Mouse (Mus musculus): ENCODE measurements around the gene Tspan15. TPM values are rescaled to one million over a fixed set of nuclear protein-coding genes. Genes with fewer than 3 reads are reported as not detected.

Gene Tspan15
- polyA plus RNA-seq, 1 experiment from 2014 or later, result 11.7 TPM

DNA sequence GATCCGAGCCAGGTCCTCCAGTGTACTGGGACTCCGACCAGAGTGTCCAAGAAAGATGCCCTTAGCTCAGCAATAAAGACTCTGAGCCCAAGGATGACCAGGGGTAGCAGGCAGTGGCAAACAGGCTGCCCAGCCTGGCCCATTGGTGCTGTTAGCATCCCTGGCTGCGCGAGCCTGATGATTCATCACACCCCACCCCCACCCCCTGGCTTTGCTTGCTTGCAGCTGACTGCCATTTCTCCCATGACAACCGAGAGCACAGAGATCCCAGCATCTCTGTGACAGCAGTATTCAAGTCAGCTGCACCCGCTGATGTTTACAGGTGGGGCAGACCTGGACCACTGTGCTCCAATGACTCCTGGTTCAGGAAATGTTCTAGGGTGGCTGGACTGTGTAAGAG lies 28.5 kb downstream of the Tspan15 start:
- Histone ChIP-seq H3K36me3 (no peaks in the 10 kb centered on the region), H3K4me2 (replicated peaks) (no peak overlapping the region), H3K9ac (replicated peaks) (no peak overlapping the region), H3K4me3 (no peak overlapping the region), H3K27ac (replicated peaks) (no peak overlapping the region), H3K4me1 (no peaks in the 10 kb centered on the region), H3K9me3 (no peaks in the 10 kb centered on the region), H3K27me3 (peaks cover 3% of the 10 kb centered on the region; the same call in 1 of the 2 replicates)
- ATAC-seq (ENCODE audit: low FRiP score, low read depth), result no peak
- WGBS, result 82% methylated on average over 6 of the region's 6 CpGs

DNA sequence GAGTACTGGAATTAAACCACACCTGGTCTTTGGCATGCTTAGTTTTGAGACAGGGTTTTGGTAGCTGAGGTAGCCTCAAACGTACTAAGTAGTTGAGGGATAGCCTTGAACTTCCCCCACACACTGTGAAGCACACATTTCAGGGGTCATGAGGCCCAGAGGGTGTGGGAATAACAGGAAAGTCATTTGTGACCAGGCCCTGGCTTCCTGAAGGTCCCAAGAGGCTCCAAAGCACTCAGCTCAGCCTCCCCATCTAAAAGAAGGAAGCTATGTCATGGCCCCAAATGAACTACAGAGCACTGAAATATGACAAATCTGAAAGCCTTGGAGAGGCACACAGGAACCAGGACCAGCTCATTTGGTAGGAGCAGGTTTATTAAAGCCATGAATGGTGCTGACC lies 32.2 kb downstream of the Tspan15 start:
- H3K36me3 ChIP-seq, result no peaks in the 10 kb centered on the region
- H3K27me3 ChIP-seq, result no peaks in the 10 kb centered on the region
- 67% methylated on average over 1 of the region's 1 CpGs for WGBS
- H3K4me3 ChIP-seq, result no peak overlapping the region
- no peak overlapping the region for H3K9ac ChIP-seq (replicated peaks)
- no peak overlapping the region for H3K4me2 ChIP-seq (replicated peaks)
- H3K4me1 ChIP-seq, result peaks cover 4% of the 10 kb centered on the region
- H3K27ac ChIP-seq (replicated peaks), result no peak overlapping the region
- H3K9me3 ChIP-seq, result no peaks in the 10 kb centered on the region
- ATAC-seq (ENCODE audit: low FRiP score, low read depth), result no peak

DNA sequence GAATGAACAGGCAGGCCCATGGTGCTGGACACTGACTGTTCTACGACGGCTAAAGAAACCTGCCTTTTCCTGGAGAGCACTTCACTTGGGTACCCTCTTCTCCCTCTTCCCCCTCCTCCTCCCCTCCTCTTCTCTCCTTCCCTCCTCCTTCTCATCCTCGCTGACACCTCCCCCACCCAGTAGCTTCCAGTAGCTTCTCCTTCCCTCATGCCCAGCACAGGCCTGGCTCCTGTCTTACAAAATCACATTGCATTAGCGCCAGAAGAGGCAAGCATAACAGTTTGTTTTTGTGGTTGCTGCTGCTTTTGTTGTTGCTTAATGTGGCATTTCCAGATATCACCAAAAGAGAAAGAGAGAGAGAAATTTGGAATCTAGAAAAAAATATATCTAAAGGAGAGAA lies 33.6 kb downstream of the Tspan15 start:
- no peak overlapping the region for H3K27ac ChIP-seq (replicated peaks)
- no peak overlapping the region for H3K9ac ChIP-seq (replicated peaks)
- no peaks in the 10 kb centered on the region for H3K27me3 ChIP-seq
- ATAC-seq (ENCODE audit: low FRiP score, low read depth), result no peak
- H3K36me3 ChIP-seq, result no peaks in the 10 kb centered on the region
- no peak overlapping the region for H3K4me3 ChIP-seq
- H3K9me3 ChIP-seq, result no peaks in the 10 kb centered on the region
- H3K4me1 ChIP-seq, result peaks cover 4% of the 10 kb centered on the region
- no peak overlapping the region for H3K4me2 ChIP-seq (replicated peaks)
- 77% methylated on average over 4 of the region's 4 CpGs for WGBS

- no peak overlapping the region; the same call in 1 of the 2 replicates for H3K9ac ChIP-seq (replicated peaks)
- H3K27ac ChIP-seq (replicated peaks), result no peak overlapping the region
Observed at GRCm38 (mm10) chr10:62195376-62195775, 35.7 kb downstream of the Tspan15 start.

GRCm38 (mm10) chr10:62194946-62195345 lies 36.1 kb downstream of the Tspan15 start:
- ATAC-seq (ENCODE audit: low FRiP score, low read depth), result no peak
- no peaks in the 10 kb centered on the region for H3K27me3 ChIP-seq
- 81% methylated on average over 6 of the region's 6 CpGs for WGBS
- no peaks in the 10 kb centered on the region for H3K9me3 ChIP-seq
- H3K27ac ChIP-seq (replicated peaks), result no peak overlapping the region
- H3K4me2 ChIP-seq (replicated peaks), result no peak overlapping the region
- H3K4me3 ChIP-seq, result no peak overlapping the region
- H3K9ac ChIP-seq (replicated peaks), result no peak overlapping the region; the same call in 1 of the 2 replicates
- peaks cover 4% of the 10 kb centered on the region for H3K4me1 ChIP-seq
- no peaks in the 10 kb centered on the region for H3K36me3 ChIP-seq

More at GRCm38 (mm10) chr10:62195376-62195775, 35.7 kb downstream of the Tspan15 start:
- ATAC-seq (ENCODE audit: low FRiP score, low read depth), result no peak
- no peak overlapping the region for H3K4me2 ChIP-seq (replicated peaks)
- 68% methylated on average over 7 of the region's 7 CpGs for WGBS
- no peaks in the 10 kb centered on the region for H3K36me3 ChIP-seq
- H3K4me3 ChIP-seq, result no peak overlapping the region
- H3K9me3 ChIP-seq, result no peaks in the 10 kb centered on the region
- H3K27me3 ChIP-seq, result no peaks in the 10 kb centered on the region
- H3K4me1 ChIP-seq, result peaks cover 4% of the 10 kb centered on the region

GRCm38 (mm10) chr10:62194461-62194860 lies 36.6 kb downstream of the Tspan15 start:
- no peak overlapping the region for H3K4me2 ChIP-seq (replicated peaks)
- no peak overlapping the region for H3K9ac ChIP-seq (replicated peaks)
- H3K9me3 ChIP-seq, result no peaks in the 10 kb centered on the region
- no peak overlapping the region for H3K4me3 ChIP-seq
- WGBS, result 85% methylated on average over 5 of the region's 5 CpGs
- 0 out of 2 replicates have a peak, but pooled peaks have one; percentile 4 for ATAC-seq (ENCODE audit: low FRiP score, low read depth)
- no peaks in the 10 kb centered on the region for H3K27me3 ChIP-seq
- peaks cover 4% of the 10 kb centered on the region for H3K4me1 ChIP-seq
- no peaks in the 10 kb centered on the region for H3K36me3 ChIP-seq
- H3K27ac ChIP-seq (replicated peaks), result no peak overlapping the region

DNA sequence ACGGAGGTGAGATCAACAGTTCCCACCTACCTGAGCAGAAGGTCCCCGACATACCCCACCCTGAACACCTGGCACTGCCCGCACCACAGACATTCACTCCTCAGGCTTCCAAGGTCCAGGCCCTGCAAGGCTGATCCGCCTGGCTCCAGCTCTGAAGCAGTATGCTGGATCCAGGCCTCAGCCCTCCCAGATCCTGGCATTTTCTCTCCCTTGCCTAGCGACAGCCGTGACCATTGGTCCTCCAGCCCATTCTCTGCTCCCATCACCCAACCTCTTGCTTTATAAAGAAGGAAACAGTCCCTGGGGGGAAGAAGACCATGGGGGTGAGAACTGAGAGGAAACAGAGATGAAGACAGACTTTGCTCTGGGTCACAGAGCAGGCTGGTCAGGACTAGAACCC lies 37.0 kb downstream of the Tspan15 start:
- Histone ChIP-seq H3K9me3 (no peaks in the 10 kb centered on the region), H3K27ac (replicated peaks) (no peak overlapping the region), H3K4me3 (no peak overlapping the region), H3K4me1 (peaks cover 4% of the 10 kb centered on the region), H3K9ac (replicated peaks) (no peak overlapping the region), H3K36me3 (no peaks in the 10 kb centered on the region), H3K27me3 (no peaks in the 10 kb centered on the region), H3K4me2 (replicated peaks) (no peak overlapping the region)
- WGBS, result 85% methylated on average over 6 of the region's 6 CpGs
- no peak for ATAC-seq (ENCODE audit: low FRiP score, low read depth)

DNA sequence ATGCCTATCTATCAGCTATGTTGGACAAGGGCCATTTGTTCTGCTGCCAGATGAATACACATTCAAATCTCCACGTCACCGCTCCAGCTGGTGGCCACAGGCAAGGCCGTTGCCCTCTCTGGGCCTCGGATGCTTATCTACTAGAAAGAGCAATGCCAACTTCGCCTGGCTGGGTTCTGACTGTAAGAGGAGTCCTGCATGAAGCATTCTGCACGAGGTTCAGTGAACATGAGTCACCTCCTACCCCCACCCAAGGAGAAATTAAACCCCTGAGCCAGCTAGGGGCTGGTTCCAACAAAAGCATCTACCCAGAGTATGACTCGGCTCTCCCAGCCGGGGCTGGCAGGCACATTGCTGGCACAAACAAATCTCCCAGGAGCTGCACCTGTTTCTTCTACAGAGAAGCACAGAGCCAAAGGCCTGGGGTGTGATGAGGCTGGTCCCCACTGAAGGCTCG lies 38.3 kb downstream of the Tspan15 start:
- Histone ChIP-seq H3K9me3 (no peaks in the 10 kb centered on the region), H3K4me2 (replicated peaks) (no peak overlapping the region), H3K9ac (replicated peaks) (no peak overlapping the region), H3K4me1 (peaks cover 4% of the 10 kb centered on the region), H3K27ac (replicated peaks) (no peak overlapping the region), H3K36me3 (no peaks in the 10 kb centered on the region), H3K27me3 (no peaks in the 10 kb centered on the region; the same call in 1 of the 2 replicates), H3K4me3 (no peak overlapping the region)
- WGBS, result 80% methylated on average over 9 of the region's 9 CpGs
- ATAC-seq (ENCODE audit: low FRiP score, low read depth), result no peak

- peaks cover 4% of the 10 kb centered on the region for H3K4me1 ChIP-seq
- H3K9ac ChIP-seq (replicated peaks), result no peak overlapping the region
- H3K27me3 ChIP-seq, result peaks cover 7% of the 10 kb centered on the region
- no peak for ATAC-seq (ENCODE audit: low FRiP score, low read depth)
- H3K9me3 ChIP-seq, result no peaks in the 10 kb centered on the region
- no peaks in the 10 kb centered on the region for H3K36me3 ChIP-seq
- H3K4me2 ChIP-seq (replicated peaks), result no peak overlapping the region
- 91% methylated on average over 7 of the region's 7 CpGs for WGBS
- H3K27ac ChIP-seq (replicated peaks), result no peak overlapping the region
- H3K4me3 ChIP-seq, result no peak overlapping the region
Observed at GRCm38 (mm10) chr10:62190821-62191220, 40.2 kb downstream of the Tspan15 start.

DNA sequence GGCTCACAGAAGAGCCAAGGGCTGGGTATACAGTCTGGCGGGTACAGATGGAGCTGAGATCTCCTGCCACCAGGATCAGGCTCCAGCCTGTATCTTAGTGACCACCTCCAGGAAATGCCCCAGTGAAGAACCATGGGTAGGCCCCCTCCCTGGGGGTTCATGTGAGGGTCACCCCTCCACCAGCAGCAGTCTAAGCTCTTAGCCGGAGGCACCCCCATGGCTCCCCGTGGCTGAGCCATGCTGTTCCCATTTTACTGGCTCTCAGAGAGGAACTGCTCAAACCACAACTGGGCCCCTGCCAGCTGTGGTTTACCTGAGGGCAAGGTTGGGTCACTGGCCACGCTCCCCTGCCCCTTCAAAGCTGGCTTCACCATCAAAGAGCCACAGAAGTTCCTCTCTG lies 41.1 kb downstream of the Tspan15 start:
- Histone ChIP-seq H3K4me3 (no peak overlapping the region), H3K4me1 (peaks cover 4% of the 10 kb centered on the region; the same call in 1 of the 2 replicates), H3K4me2 (replicated peaks) (no peak overlapping the region), H3K36me3 (no peaks in the 10 kb centered on the region), H3K9ac (replicated peaks) (no peak overlapping the region), H3K27ac (replicated peaks) (no peak overlapping the region), H3K9me3 (no peaks in the 10 kb centered on the region), H3K27me3 (peaks cover 7% of the 10 kb centered on the region)
- 81% methylated on average over 4 of the region's 4 CpGs for WGBS
- no peak for ATAC-seq (ENCODE audit: low FRiP score, low read depth)

GRCm38 (mm10) chr10:62189303-62189702 lies 41.7 kb downstream of the Tspan15 start:
- H3K9ac ChIP-seq (replicated peaks), result no peak overlapping the region
- no peak overlapping the region for H3K4me2 ChIP-seq (replicated peaks)
- peaks cover 7% of the 10 kb centered on the region for H3K27me3 ChIP-seq
- peaks cover 3% of the 10 kb centered on the region; the same call in 1 of the 2 replicates for H3K4me1 ChIP-seq
- no peak overlapping the region for H3K4me3 ChIP-seq
- ATAC-seq (ENCODE audit: low FRiP score, low read depth), result no peak
- WGBS, result 79% methylated on average over 3 of the region's 3 CpGs
- no peaks in the 10 kb centered on the region for H3K9me3 ChIP-seq
- no peak overlapping the region for H3K27ac ChIP-seq (replicated peaks)
- H3K36me3 ChIP-seq, result no peaks in the 10 kb centered on the region

- Histone ChIP-seq H3K9me3 (no peaks in the 10 kb centered on the region), H3K36me3 (no peaks in the 10 kb centered on the region), H3K9ac (replicated peaks) (no peak overlapping the region), H3K27me3 (peaks cover 27% of the 10 kb centered on the region), H3K4me1 (no peaks in the 10 kb centered on the region), H3K4me3 (no peak overlapping the region), H3K4me2 (replicated peaks) (no peak overlapping the region), H3K27ac (replicated peaks) (no peak overlapping the region)
- WGBS, result 19% methylated on average over 7 of the region's 7 CpGs
- ATAC-seq (ENCODE audit: low FRiP score, low read depth), result peak; percentile 39; the same call in 1 of the 2 replicates
Observed at GRCm38 (mm10) chr10:62186882-62187281, 44.2 kb downstream of the Tspan15 start.

- Histone ChIP-seq H3K36me3 (no peaks in the 10 kb centered on the region), H3K27ac (replicated peaks) (no peak overlapping the region), H3K4me2 (replicated peaks) (no peak overlapping the region), H3K9me3 (no peaks in the 10 kb centered on the region), H3K4me3 (no peak overlapping the region), H3K9ac (replicated peaks) (no peak overlapping the region), H3K4me1 (no peaks in the 10 kb centered on the region), H3K27me3 (peaks cover 47% of the 10 kb centered on the region)
- 3% methylated on average over 10 of the region's 10 CpGs for WGBS
- ATAC-seq (ENCODE audit: low FRiP score, low read depth), result peak; percentile 53; the same call in 1 of the 2 replicates
Observed at GRCm38 (mm10) chr10:62183053-62183452, 48.0 kb downstream of the Tspan15 start.

All from midbrain, embryonic 12.5 days (tissue).